Mouse (Mus musculus) cerebellum, adult 11 months (tissue): Measurements from ENCODE around the gene Cyp2d22.
A peak's percentile ranks its signal among the peaks of the same experiment; 100 is the strongest.

Experiments
- DNase-seq: peaks from one replicate; pipeline ENCODE4 v3.0.0; 2022

The Cyp2d22 gene

GRCm38 (mm10) chr15:82346580-82347302, 33.3 kb downstream of the Cyp2d22 start:
- no peak for DNase-seq

GRCm38 (mm10) chr15:82345820-82346470, 34.1 kb downstream of the Cyp2d22 start:
- DNase-seq, result peak; percentile 97

GRCm38 (mm10) chr15:82344971-82345370, 35.1 kb downstream of the Cyp2d22 start:
- no peak for DNase-seq

DNA sequence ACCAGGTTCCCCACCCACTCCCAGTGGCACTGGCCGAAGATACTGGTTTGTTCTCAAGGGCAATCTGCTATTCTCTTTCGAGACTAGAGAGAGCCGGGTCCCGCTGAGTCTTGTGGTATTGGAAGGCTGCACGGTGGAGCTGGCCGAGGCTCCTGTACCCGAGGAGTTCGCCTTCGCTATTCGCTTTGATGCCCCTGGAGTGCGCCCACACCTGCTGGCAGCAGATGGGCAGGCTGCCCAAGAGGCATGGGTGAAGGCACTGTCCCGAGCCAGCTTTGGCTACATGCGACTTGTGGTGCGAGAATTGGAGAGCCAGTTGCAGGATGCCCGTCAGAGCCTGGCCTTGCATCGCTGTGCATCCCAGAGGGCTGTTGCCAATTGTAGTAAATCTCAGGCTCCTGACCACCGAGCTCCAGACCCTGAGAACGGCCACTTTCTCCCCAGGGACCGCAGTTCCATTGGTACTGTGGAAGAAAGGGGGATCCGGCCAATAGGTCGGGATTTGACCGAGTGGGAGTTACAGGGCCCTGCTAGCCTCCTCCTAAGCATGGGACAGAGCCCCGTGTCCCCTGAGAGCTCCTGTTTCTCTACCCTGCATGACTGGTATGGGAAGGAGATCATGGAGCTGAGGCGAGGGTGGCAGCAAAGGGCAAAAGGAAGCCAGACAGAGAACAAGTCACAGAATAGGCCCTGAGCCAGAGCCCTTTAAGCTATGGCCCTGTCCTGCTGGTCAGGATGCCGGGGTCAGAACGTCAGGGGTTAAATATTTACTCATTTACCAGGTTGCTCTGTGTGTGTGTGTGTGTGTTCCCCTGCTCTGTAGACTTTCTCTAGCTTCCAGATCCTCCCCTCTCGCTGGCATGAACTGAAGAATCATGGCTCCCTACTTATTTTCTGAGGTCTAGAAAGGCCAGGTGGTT, 36.4 kb downstream of the Cyp2d22 start:
- DNase-seq, result no peak

DNA sequence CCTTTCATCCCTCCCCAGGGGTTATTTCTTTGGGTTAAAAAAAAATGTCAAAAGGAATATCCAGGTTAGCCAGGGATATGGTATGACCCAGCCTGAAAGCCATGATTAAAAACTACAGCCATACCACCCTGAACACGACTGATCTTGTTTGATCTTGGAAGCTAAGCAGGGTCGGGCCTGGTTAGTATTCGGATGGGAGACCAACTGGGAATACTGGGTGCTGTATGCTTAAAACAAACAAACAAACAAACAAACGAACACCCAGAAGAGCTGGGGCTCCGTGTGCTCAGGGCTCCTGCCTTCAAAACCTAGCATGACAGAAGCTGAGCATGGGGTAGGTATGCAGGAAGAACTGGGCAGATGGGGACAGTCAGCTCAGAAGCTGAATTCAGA, 37.5 kb downstream of the Cyp2d22 start:
- no peak for DNase-seq

DNA sequence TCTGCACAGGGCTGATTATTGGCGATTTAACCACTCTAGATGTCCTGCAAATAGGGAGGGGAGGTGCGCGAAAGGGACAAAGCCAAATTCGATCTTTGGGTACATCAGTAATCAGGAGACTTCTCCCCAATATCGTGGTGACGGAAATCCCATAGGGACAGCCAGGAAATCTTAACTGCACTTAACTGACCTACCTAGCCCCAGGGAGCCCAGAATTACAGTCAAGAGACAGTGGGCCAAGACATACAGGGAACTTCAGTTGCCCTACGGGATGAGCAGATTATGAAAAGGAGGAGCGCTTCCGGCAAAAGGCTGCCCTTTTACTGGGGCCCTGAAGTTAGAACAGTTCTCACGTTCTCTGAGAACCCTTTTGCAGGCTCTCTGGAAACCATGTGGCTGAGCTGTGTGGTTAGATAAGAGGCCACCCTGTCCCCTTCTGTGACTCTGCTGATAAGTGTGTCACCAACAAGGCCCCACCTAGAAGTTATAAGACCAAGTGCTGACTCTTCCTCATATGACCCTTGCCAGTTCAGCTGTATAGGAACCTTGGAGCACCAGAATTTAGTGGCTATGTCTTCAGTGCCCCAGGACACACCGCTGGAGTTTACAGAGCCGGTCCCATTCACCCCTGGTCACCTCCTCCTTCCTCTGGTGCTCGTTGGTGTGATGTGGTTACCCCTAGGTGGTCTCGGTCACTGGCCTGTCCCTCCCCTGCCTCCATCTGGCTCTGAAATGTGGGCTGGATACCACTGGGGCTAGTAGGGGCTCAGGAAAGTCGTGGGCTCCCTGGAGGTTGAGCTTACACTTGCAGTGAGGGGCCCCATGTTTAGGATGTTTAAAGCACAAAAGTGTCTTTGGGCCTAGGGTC, 38.2 kb downstream of the Cyp2d22 start:
- no peak for DNase-seq

DNA sequence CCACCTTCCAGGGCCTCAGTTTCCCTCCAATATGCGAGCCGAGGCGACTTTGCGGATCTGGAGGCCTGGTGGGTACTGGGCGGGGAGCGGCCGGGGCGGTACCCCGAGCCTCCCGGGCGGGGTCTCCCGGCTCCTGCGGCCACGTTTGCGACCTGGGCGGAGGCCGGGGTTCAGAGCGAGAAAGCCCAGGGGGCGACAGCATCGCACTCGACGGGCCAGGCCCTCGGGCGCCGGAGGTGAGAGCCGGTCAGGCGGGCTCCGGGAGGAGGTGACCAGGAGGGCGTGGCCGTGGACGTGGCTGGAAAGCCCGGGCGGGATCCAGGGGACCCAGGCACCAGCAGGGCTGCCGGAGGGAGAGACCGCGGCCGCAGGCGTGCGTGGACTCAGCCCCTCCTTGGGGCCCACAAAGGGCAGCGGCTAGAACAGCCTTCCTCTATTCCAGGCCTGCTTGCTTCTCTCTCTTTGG, 39.0 kb downstream of the Cyp2d22 start:
- no peak for DNase-seq

GRCm38 (mm10) chr15:82340414-82341035, 39.5 kb downstream of the Cyp2d22 start:
- DNase-seq, result no peak

- DNase-seq, result no peak
Observed at GRCm38 (mm10) chr15:82339634-82340254, 40.3 kb downstream of the Cyp2d22 start.

DNA sequence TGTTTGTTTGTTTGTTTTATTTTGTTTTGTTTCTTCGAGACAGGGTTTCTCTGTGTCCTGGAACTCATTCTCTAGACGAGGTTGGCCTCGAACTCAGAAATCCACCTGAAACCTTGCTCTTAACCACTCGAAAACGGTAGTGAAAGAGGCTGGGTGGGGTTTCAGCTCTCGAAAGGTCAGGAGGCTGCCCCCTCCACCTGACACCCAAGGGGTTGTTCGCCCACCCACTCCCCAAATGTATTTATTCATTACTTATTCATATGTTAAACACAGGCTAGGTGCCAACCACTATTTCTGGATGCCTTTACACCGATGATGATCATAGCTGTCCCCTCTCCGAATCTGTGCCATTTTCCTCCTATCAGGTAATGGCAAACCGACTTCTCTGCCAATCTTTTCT, 40.9 kb downstream of the Cyp2d22 start:
- no peak for DNase-seq

GRCm38 (mm10) chr15:82338593-82339112, 41.4 kb downstream of the Cyp2d22 start, which contains the start of the genes Naga, Pheta2 and Smdt1:
Gene Naga, minus strand, starts transcription at chr15:82338925.
Gene Pheta2, plus strand, starts transcription at chr15:82338942.
Gene Smdt1, plus strand, starts transcription at chr15:82338959.
- DNase-seq, result peak; percentile 95

GRCm38 (mm10) chr15:82337875-82338274, 42.2 kb downstream of the Cyp2d22 start:
- no peak for DNase-seq

DNA sequence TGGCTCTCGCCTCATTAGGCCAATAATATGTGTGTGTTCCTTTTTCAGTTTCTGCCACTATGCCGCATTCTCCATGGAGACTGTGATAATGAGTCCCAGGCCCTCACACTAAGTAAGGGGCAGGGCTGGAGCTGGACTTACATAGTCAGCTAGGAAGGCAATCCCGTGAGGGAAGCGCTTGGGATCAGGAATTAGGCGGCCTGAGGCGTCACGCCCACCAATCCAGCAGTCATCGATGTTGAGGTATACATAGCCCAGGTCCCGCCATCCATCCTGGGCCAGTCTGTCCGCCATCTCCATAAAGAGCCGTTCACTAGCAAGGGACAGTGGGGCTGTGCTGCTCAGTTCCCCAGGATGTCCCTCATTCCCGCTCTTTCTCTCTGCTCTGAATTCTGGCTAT, 43.4 kb downstream of the Cyp2d22 start:
- no peak for DNase-seq

- DNase-seq, result no peak
Observed at GRCm38 (mm10) chr15:82335194-82335593, 44.9 kb downstream of the Cyp2d22 start.

DNA sequence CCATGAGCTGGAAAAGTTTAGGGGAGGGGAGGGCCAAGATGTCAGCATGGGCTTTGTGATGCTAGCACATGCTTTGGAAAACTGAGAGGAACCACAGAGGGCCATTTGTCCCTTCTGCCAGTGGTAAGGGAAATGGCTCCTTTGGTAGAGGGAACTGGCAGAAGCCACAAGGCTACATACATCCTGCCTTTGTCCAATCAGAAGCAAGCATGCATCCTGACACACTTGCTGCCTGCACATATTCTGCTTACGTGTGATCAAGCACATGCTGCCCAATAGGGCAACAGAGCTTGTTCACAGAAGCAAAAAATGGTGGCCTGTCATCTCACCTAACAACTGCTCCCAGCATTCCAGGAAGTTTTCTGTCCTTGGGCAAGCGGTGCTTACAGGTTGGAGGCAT, 54.7 kb downstream of the Cyp2d22 start:
- no peak for DNase-seq

- no peak for DNase-seq
Observed at GRCm38 (mm10) chr15:82322195-82322594, 57.9 kb downstream of the Cyp2d22 start.
